ENCODE assay signal across 9 mouse cellular contexts in the genomic region with DNA sequence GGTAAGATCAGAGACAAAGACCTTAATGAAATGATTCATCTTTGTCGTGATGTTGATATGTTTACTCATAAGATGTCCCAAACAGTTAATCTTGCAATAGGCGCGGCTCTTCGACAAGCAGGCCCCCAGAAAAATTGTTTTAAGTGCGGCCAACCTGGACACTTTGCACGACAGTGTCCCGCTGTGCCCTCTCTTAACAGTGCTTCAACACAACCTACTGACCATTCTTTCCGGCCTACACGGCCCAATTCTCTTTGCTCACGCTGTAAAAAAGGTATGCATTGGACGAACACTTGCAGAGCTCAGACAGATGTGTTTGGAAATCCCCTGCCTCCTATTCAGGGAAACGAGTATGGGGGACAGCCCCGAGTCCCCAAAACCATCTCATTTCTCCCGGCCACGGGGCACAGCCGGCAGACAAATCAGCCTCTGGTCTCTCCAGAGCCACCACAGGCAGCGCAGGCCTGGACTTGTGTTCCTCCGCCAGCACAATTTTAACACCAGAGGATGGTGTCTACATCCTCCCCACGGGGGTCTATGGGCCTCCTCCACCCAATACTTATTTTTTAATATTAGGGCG. TPM values are rescaled to one million over a fixed set of nuclear protein-coding genes. Genes with fewer than 3 reads are reported as not detected.
DNase-seq lines count a peak whose midpoint lies in the region; ATAC-seq and TF ChIP-seq lines count a peak whose summit lies in the region.
"Not testable (repeated sequence)": the region's sequence is repeated elsewhere in the genome, so short reads cannot be mapped to it uniquely, and the experiment has no call there.
"Had no signal": no experiment of that assay in that cellular context is flagged by ENCODE, and none has a peak within 500 bp of the region (broad histone marks: within the 10 kb centered on the region; RNA-seq: fewer than 3 reads in every experiment).

No protein-coding gene starts in this region.

- peak overlapping the region; percentile 59; the same call in 1 of the 2 replicates for H3K4me3 ChIP-seq in forebrain, embryonic 10.5 days
- H3K4me3 ChIP-seq in heart, embryonic 12.5 days; hindbrain, postnatal 0 days (ENCODE audit: low read length); limb, embryonic 13.5 days; neural tube, embryonic 13.5 days: not testable (repeated sequence)
- peak overlapping the region; percentile 59; the same call in 1 of the 2 replicates for H3K4me3 ChIP-seq in midbrain, embryonic 10.5 days

- peaks cover 21% of the 10 kb centered on the region for H3K4me1 ChIP-seq in forebrain, embryonic 10.5 days
- not testable (repeated sequence) for H3K4me1 ChIP-seq in heart, embryonic 12.5 days (replicated peaks); hindbrain, postnatal 0 days (ENCODE audit: insufficient read depth, low read length); limb, embryonic 13.5 days
- H3K4me1 ChIP-seq in midbrain, embryonic 10.5 days, result peaks cover 21% of the 10 kb centered on the region
- H3K4me1 ChIP-seq in neural tube, embryonic 13.5 days (replicated peaks), result peaks cover 19% of the 10 kb centered on the region

- H3K27ac ChIP-seq in forebrain, embryonic 10.5 days, result peak overlapping the region; percentile 91
- not testable (repeated sequence) for H3K27ac ChIP-seq in heart, embryonic 12.5 days (ENCODE audit: poor library complexity, severe bottlenecking); hindbrain, postnatal 0 days; limb, embryonic 13.5 days; neural tube, embryonic 13.5 days (replicated peaks)
- peak overlapping the region; percentile 91 for H3K27ac ChIP-seq in midbrain, embryonic 10.5 days (replicated peaks)

- not testable (repeated sequence) for ATAC-seq in heart, embryonic 12.5 days (ENCODE audit: insufficient number of reproducible peaks, low FRiP score); hindbrain, postnatal 0 days; limb, embryonic 13.5 days (ENCODE audit: low FRiP score, low read depth)
- peak; percentile 48 for ATAC-seq in neural tube, embryonic 13.5 days (ENCODE audit: low read depth)

- 13% methylated on average over 20 of the region's 20 CpGs for WGBS in forebrain, embryonic 10.5 days
- WGBS in heart, embryonic 12.5 days, result 35% methylated on average over 20 of the region's 20 CpGs
- 30% methylated on average over 20 of the region's 20 CpGs for WGBS in hindbrain, postnatal 0 days
- 24% methylated on average over 20 of the region's 20 CpGs for WGBS in limb, embryonic 13.5 days
- WGBS in midbrain, embryonic 10.5 days, result 13% methylated on average over 20 of the region's 20 CpGs
- 17% methylated on average over 20 of the region's 20 CpGs for WGBS in neural tube, embryonic 13.5 days

- H3K4me2 ChIP-seq in heart, embryonic 12.5 days, result peak overlapping the region; percentile 96
- peak overlapping the region; percentile 98; the same call in 1 of the 2 replicates for H3K4me2 ChIP-seq in hindbrain, postnatal 0 days (ENCODE audit: low read depth, low read length)
- H3K4me2 ChIP-seq in limb, embryonic 13.5 days (replicated peaks), result peak overlapping the region; percentile 91
- H3K4me2 ChIP-seq in neural tube, embryonic 13.5 days, result peak overlapping the region; percentile 96

- H3K9me3 ChIP-seq in forebrain, embryonic 10.5 days; heart, embryonic 12.5 days (replicated peaks); hindbrain, postnatal 0 days (ENCODE audit: low read length); limb, embryonic 13.5 days; midbrain, embryonic 10.5 days (replicated peaks); neural tube, embryonic 13.5 days: not testable (repeated sequence)

- H3K9ac ChIP-seq in heart, embryonic 12.5 days; hindbrain, postnatal 0 days (replicated peaks; ENCODE audit: low read length); limb, embryonic 13.5 days; neural tube, embryonic 13.5 days: not testable (repeated sequence)

- H3K27me3 ChIP-seq in forebrain, embryonic 10.5 days (ENCODE audit: poor library complexity, severe bottlenecking), result peaks cover 46% of the 10 kb centered on the region
- peaks cover 16% of the 10 kb centered on the region for H3K27me3 ChIP-seq in heart, embryonic 12.5 days (replicated peaks)
- not testable (repeated sequence) for H3K27me3 ChIP-seq in hindbrain, postnatal 0 days (ENCODE audit: insufficient read depth, low read length); limb, embryonic 13.5 days; neural tube, embryonic 13.5 days
- H3K27me3 ChIP-seq in midbrain, embryonic 10.5 days (ENCODE audit: low read depth, poor library complexity, severe bottlenecking), result peaks cover 37% of the 10 kb centered on the region

- H3K36me3 ChIP-seq in forebrain, embryonic 10.5 days (replicated peaks); heart, embryonic 12.5 days; hindbrain, postnatal 0 days (ENCODE audit: insufficient read depth, low read length); limb, embryonic 13.5 days; midbrain, embryonic 10.5 days; neural tube, embryonic 13.5 days: not testable (repeated sequence)

- not testable (repeated sequence) for TF ChIP-seq CTCF in hindbrain, postnatal 0 days (IDR thresholded peaks at IDR 0.05; ENCODE audit: low read depth)

- DNase-seq in cerebellum, adult 11-12 months, result peak; percentile 7
- not testable (repeated sequence) for DNase-seq in forebrain, embryonic 10.5 days (ENCODE audit: extremely low spot score, low spot score); hindbrain, postnatal 0 days (ENCODE audit: low spot score)
- DNase-seq in midbrain, embryonic 10.5 days (ENCODE audit: low spot score), result peak; percentile 20

RNA-seq across cellular contexts. Expression of a gene that starts 2.3 kb away (rescaled TPM):
- polyA plus RNA-seq in forebrain, embryonic 10.5 days (2016; fragmentation: Nextera tagmentation; extraction: Ambion mirVana), result 0.06 and 0.20 TPM in 2 replicates
- polyA plus RNA-seq in heart, embryonic 12.5 days (2016; fragmentation: Nextera tagmentation; extraction: Ambion mirVana), result 0.94 and 0.95 TPM in 2 replicates
- total RNA-seq in hindbrain, postnatal 0 days (2014; rRNA removed), result 0.58 TPM in 1 of 2 replicates, not detected in the other
- polyA plus RNA-seq in hindbrain, postnatal 0 days (2015; fragmentation: Nextera tagmentation; extraction: Ambion mirVana), result 0.08 and 0.14 TPM in 2 replicates
- 3.6 and 4.1 TPM in 2 replicates for polyA plus RNA-seq in limb, embryonic 13.5 days (2015; fragmentation: Nextera tagmentation; extraction: Ambion mirVana)
- polyA plus RNA-seq in midbrain, embryonic 10.5 days (2016; fragmentation: Nextera tagmentation; extraction: Ambion mirVana), result 0.04 and 0.09 TPM in 2 replicates
- 0.29 and 0.36 TPM in 2 replicates for polyA plus RNA-seq in neural tube, embryonic 13.5 days (2015; fragmentation: Nextera tagmentation; extraction: Ambion mirVana)
- total RNA-seq: gastrocnemius, adult 8-10 months; monocyte, adult 5-6 weeks had no signal

RNA-seq across cellular contexts. Expression of a gene that starts 54.0 kb away (rescaled TPM):
- 114 TPM in 2 replicates for polyA plus RNA-seq in forebrain, embryonic 10.5 days (2016; fragmentation: Nextera tagmentation; extraction: Ambion mirVana)
- 48.6 and 50.9 TPM in 2 replicates for polyA plus RNA-seq in heart, embryonic 12.5 days (2016; fragmentation: Nextera tagmentation; extraction: Ambion mirVana)
- 62.3 and 68.0 TPM in 2 replicates for total RNA-seq in hindbrain, postnatal 0 days (2014; rRNA removed)
- 29.6 and 31.1 TPM in 2 replicates for polyA plus RNA-seq in hindbrain, postnatal 0 days (2015; fragmentation: Nextera tagmentation; extraction: Ambion mirVana)
- 73.1 and 73.4 TPM in 2 replicates for polyA plus RNA-seq in limb, embryonic 13.5 days (2015; fragmentation: Nextera tagmentation; extraction: Ambion mirVana)
- 89.6 and 106 TPM in 2 replicates for polyA plus RNA-seq in midbrain, embryonic 10.5 days (2016; fragmentation: Nextera tagmentation; extraction: Ambion mirVana)
- 31.6 and 35.5 TPM in 2 replicates for polyA plus RNA-seq in neural tube, embryonic 13.5 days (2015; fragmentation: Nextera tagmentation; extraction: Ambion mirVana)
